Mouse (Mus musculus) v-Abl transformed pro-B cells (cell line): ENCODE measurements around the gene Pgd.
"Not testable (repeated sequence)": the region's sequence is repeated elsewhere in the genome, so short reads cannot be mapped to it uniquely, and the experiment has no call there.

Experiments
- in situ Hi-C, 2 experiments: fragments of 400-800 bp; cut with MboI; formaldehyde crosslinking; loops; one replicate each; pipeline ENCODE4 v1.15.1; 2025; ENCODE audit not compliant: unreplicated experiment in 2 of 2

Pgd gene

GRCm38 (mm10) chr4:149170394-149170931 lies 3.9 kb upstream of the Pgd start:
- in situ Hi-C loops, result no loop called here

- in situ Hi-C loops, result not testable (repeated sequence)
These were observed 3.4 kb upstream of the Pgd start for GRCm38 (mm10) chr4:149169926-149170325.

- in situ Hi-C loops, result no loop called here
These were observed 1.4 kb upstream of the Pgd start for GRCm38 (mm10) chr4:149168016-149168415.

- in situ Hi-C loops, result no loop called here
These were observed 513 bp upstream of the Pgd start for GRCm38 (mm10) chr4:149166957-149167611.

GRCm38 (mm10) chr4:149164150-149164549 lies 2.4 kb downstream of the Pgd start:
- in situ Hi-C loops, result no loop called here

GRCm38 (mm10) chr4:149163196-149163595 lies 3.4 kb downstream of the Pgd start:
- in situ Hi-C loops, result no loop called here

GRCm38 (mm10) chr4:149161166-149161565 lies 5.4 kb downstream of the Pgd start:
- in situ Hi-C loops, result no loop called here

GRCm38 (mm10) chr4:149159891-149160290 lies 6.7 kb downstream of the Pgd start:
- in situ Hi-C loops, result no loop called here

GRCm38 (mm10) chr4:149159203-149159602 lies 7.4 kb downstream of the Pgd start:
- in situ Hi-C loops, result no loop called here

- in situ Hi-C loops, result no loop called here
These were observed 9.1 kb downstream of the Pgd start for GRCm38 (mm10) chr4:149157415-149157973.

GRCm38 (mm10) chr4:149155711-149156110 lies 10.9 kb downstream of the Pgd start:
- in situ Hi-C loops, result no loop called here

- in situ Hi-C loops, result loop anchor here in 1 of 2 experiments (5.0 kb wide), 1 partner anchor 392 kb away; no protein-coding TSS in a partner anchor
These were observed 11.7 kb downstream of the Pgd start for GRCm38 (mm10) chr4:149154859-149155258.

- in situ Hi-C loops, result loop anchor here in 1 of 2 experiments (5.0 kb wide), 1 partner anchor 397 kb away; no protein-coding TSS in a partner anchor
These were observed 15.8 kb downstream of the Pgd start for GRCm38 (mm10) chr4:149150721-149151120.

- in situ Hi-C loops, result loop anchor here in 1 of 2 experiments (5.0 kb wide), 1 partner anchor 397 kb away; no protein-coding TSS in a partner anchor
These were observed 16.3 kb downstream of the Pgd start for GRCm38 (mm10) chr4:149150256-149150655.

- in situ Hi-C loops, result loop anchor here (5.0 to 25.0 kb wide), 8 partner anchors 155 to 963 kb away; partner anchors contain the start of genes Kif1b (in 1 of the 2), Rbp7 (in 1 of the 2), Slc2a5 (in 1 of the 2) and Ube4b (in 1 of the 2)
These were observed 17.0 kb downstream of the Pgd start for GRCm38 (mm10) chr4:149149611-149150010.

- in situ Hi-C loops, result loop anchor here (10.0 to 25.0 kb wide), 7 partner anchors 156 to 963 kb away; partner anchors contain the start of genes Kif1b (in 1 of the 2), Rbp7 (in 1 of the 2), Slc2a5 (in 1 of the 2) and Ube4b (in 1 of the 2)
These were observed 17.4 kb downstream of the Pgd start for GRCm38 (mm10) chr4:149149196-149149595.

- in situ Hi-C loops, result loop anchor here (10.0 to 25.0 kb wide), 7 partner anchors 157 to 964 kb away; partner anchors contain the start of genes Kif1b (in 1 of the 2), Rbp7 (in 1 of the 2), Slc2a5 (in 1 of the 2) and Ube4b (in 1 of the 2)
These were observed 18.5 kb downstream of the Pgd start for GRCm38 (mm10) chr4:149148084-149148483.

- in situ Hi-C loops, result loop anchor here (10.0 to 25.0 kb wide), 7 partner anchors 157 to 965 kb away; partner anchors contain the start of genes Kif1b (in 1 of the 2), Rbp7 (in 1 of the 2), Slc2a5 (in 1 of the 2) and Ube4b (in 1 of the 2)
These were observed 19.0 kb downstream of the Pgd start for GRCm38 (mm10) chr4:149147528-149147927.

GRCm38 (mm10) chr4:149145151-149145550 lies 21.4 kb downstream of the Pgd start:
- in situ Hi-C loops, result loop anchor here (10.0 to 25.0 kb wide), 7 partner anchors 160 to 967 kb away; partner anchors contain the start of genes Kif1b (in 1 of the 2), Rbp7 (in 1 of the 2), Slc2a5 (in 1 of the 2) and Ube4b (in 1 of the 2)

- in situ Hi-C loops, result loop anchor here (5.0 to 25.0 kb wide), 10 partner anchors 160 to 968 kb away; partner anchors contain the start of genes Kif1b (in 1 of the 2), Rbp7 (in 1 of the 2), Slc2a5 (in 1 of the 2) and Ube4b (in 1 of the 2)
These were observed 22.1 kb downstream of the Pgd start for GRCm38 (mm10) chr4:149144459-149144858.
